Mouse (Mus musculus) cerebellum, adult 2 months (tissue): ENCODE results near the gene Tigd4.

ENCODE experiments used
- CTCF ChIP-seq: fragments of 200-500 bp; IDR thresholded peaks from 2 replicates; pipeline ENCODE4 v1.5.1; 2011; ENCODE audit warnings: low read depth, mild to moderate bottlenecking, control low read depth, low read length, moderate library complexity, borderline replicate concordance; ENCODE audit not compliant: insufficient read depth
- POLR2A ChIP-seq: fragments of 200-500 bp; IDR thresholded peaks from 2 replicates; pipeline ENCODE4 v1.6.1; 2011; ENCODE audit warnings: low read length, control low read depth, borderline replicate concordance; ENCODE audit not compliant: insufficient read depth

GRCm38 (mm10) chr3:84642942-84643341, 49.6 kb downstream of the Tigd4 start:
- TF ChIP-seq CTCF (no peak), POLR2A (no peak)
